Mouse (Mus musculus): ENCODE measurements around the gene March4.

DNA sequence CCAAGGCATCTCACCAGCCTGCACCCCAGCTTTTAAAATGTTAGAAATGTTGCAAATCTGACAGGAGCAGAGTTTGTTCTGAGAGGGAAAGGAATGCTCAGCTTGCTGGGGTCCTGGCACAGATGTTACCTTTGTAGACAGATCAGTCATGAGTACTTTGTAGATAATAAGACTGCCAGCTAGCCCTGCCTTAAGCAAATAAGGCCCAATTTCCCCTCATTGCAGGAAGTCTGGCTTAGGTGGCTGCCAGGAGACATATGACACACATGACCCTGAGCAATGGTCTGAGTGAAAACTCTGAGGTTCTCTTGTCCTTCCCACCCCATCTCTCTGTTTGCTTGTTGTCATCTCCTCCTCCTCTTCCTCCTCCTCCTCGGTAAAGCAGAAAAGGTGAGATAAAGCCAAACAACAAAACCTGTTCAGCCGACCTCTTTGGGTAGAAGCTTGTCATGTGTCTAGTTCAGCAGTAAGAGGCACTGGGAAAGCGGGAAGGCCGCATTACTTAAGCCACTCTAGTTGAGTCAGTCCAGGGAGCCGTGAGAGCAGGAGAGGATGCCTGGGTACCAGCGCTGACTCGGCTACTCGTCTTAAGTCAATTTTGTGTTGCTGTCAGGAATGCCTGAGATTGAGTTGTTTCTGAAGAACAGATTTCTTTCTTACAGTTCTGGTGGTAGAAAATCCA is 136.9 kb downstream of the March4 start:
- TF ChIP-seq CTCF (IDR thresholded peaks at IDR 0.05; ENCODE audit: extremely low read depth, insufficient read depth, insufficient read length, insufficient replicate concordance) (no peak), POLR2A (IDR thresholded peaks at IDR 0.05; ENCODE audit: low read depth, low read length) (no peak)

Measured in spleen, adult 2 months (tissue).